In genomic region chr1:108827238-108827637, GRCm38 (mm10) we compare ENCODE assay signal across 12 mouse cellular contexts.
DNase-seq lines count a peak whose midpoint lies in the region; ATAC-seq and TF ChIP-seq lines count a peak whose summit lies in the region.
"Had no signal": no experiment of that assay in that cellular context is flagged by ENCODE, and none has a peak within 500 bp of the region (broad histone marks: within the 10 kb centered on the region; RNA-seq: fewer than 3 reads in every experiment).

No protein-coding gene starts in this region.

- TF ChIP-seq POLR2A in cortical plate, adult 2 months (IDR thresholded peaks at IDR 0.05; ENCODE audit: extremely low read depth, insufficient read depth, low read length): no peak

- H3K27ac ChIP-seq in hindbrain, postnatal 0 days: no peak overlapping the region
- no peak overlapping the region for H3K27ac ChIP-seq in hindbrain, embryonic 13.5 days
- H3K27ac ChIP-seq in cortical plate, adult 2 months (ENCODE audit: insufficient read depth, low read length): no peak overlapping the region
- H3K27ac ChIP-seq: left cerebral cortex, adult 2 months; lung, embryonic 15.5 days had no signal

- peak; percentile 15 for DNase-seq in adrenal gland, postnatal 10 days
- DNase-seq in adrenal gland, postnatal 4 days (ENCODE audit: low spot score in 2 of 2): no peak
- DNase-seq in hindbrain, postnatal 0 days (ENCODE audit: low spot score): peak; percentile 3
- DNase-seq in 3T3-L1 (ENCODE audit: low read depth, low spot score): peak; percentile 5
- no peak for DNase-seq in thymus, adult 18-20 months
- DNase-seq in left cerebral cortex, adult 18-20 months (ENCODE audit: low spot score in 2 of 2): no peak
- DNase-seq: cerebellum, adult 2 months had no signal

- no peak overlapping the region for H3K4me3 ChIP-seq in hindbrain, postnatal 0 days (ENCODE audit: low read length)
- no peak overlapping the region for H3K4me3 ChIP-seq in hindbrain, embryonic 13.5 days
- no peak overlapping the region for H3K4me3 ChIP-seq in cortical plate, adult 2 months (ENCODE audit: insufficient read depth, low read length)
- H3K4me3 ChIP-seq: heart, embryonic 12.5 days; left cerebral cortex, adult 2 months; lung, embryonic 15.5 days had no signal

- H3K27me3 ChIP-seq in hindbrain, postnatal 0 days (ENCODE audit: insufficient read depth, low read length): no peaks in the 10 kb centered on the region
- H3K27me3 ChIP-seq in hindbrain, embryonic 13.5 days: no peaks in the 10 kb centered on the region
- H3K27me3 ChIP-seq: heart, embryonic 12.5 days; lung, embryonic 15.5 days had no signal

- H3K9ac ChIP-seq in hindbrain, postnatal 0 days (replicated peaks; ENCODE audit: low read length): no peak overlapping the region
- H3K9ac ChIP-seq in hindbrain, embryonic 13.5 days: no peak overlapping the region
- H3K9ac ChIP-seq: heart, embryonic 12.5 days; lung, embryonic 15.5 days had no signal

- WGBS in hindbrain, postnatal 0 days: 76% methylated on average over 2 of the region's 2 CpGs
- WGBS in hindbrain, embryonic 13.5 days: 89% methylated on average over 2 of the region's 2 CpGs

- no peak for ATAC-seq in hindbrain, postnatal 0 days
- no peak for ATAC-seq in hindbrain, embryonic 13.5 days (ENCODE audit: low FRiP score)

- no peaks in the 10 kb centered on the region for H3K9me3 ChIP-seq in hindbrain, postnatal 0 days (ENCODE audit: low read length)
- H3K9me3 ChIP-seq in hindbrain, embryonic 13.5 days: no peaks in the 10 kb centered on the region
- H3K9me3 ChIP-seq: heart, embryonic 12.5 days; lung, embryonic 15.5 days had no signal

- no peaks in the 10 kb centered on the region for H3K4me1 ChIP-seq in hindbrain, postnatal 0 days (ENCODE audit: insufficient read depth, low read length)
- H3K4me1 ChIP-seq in hindbrain, embryonic 13.5 days (replicated peaks): no peaks in the 10 kb centered on the region
- H3K4me1 ChIP-seq in cortical plate, adult 2 months (ENCODE audit: control insufficient read depth, insufficient read depth, low read length): no peaks in the 10 kb centered on the region
- H3K4me1 ChIP-seq: heart, embryonic 12.5 days; lung, embryonic 15.5 days had no signal

- H3K4me2 ChIP-seq in hindbrain, postnatal 0 days (ENCODE audit: low read depth, low read length): no peak overlapping the region
- H3K4me2 ChIP-seq in hindbrain, embryonic 13.5 days: no peak overlapping the region
- H3K4me2 ChIP-seq: heart, embryonic 12.5 days; lung, embryonic 15.5 days had no signal

- TF ChIP-seq CTCF in hindbrain, postnatal 0 days (IDR thresholded peaks at IDR 0.05; ENCODE audit: low read depth): peak; percentile 48
- peak; percentile 13; the same call in 1 of the 2 replicates for TF ChIP-seq CTCF in cortical plate, adult 2 months (IDR thresholded peaks at IDR 0.05; ENCODE audit: extremely low read depth, insufficient read depth, low read length)

- no peaks in the 10 kb centered on the region for H3K36me3 ChIP-seq in hindbrain, postnatal 0 days (ENCODE audit: insufficient read depth, low read length)
- H3K36me3 ChIP-seq in hindbrain, embryonic 13.5 days: no peaks in the 10 kb centered on the region
- H3K36me3 ChIP-seq: heart, embryonic 12.5 days; lung, embryonic 15.5 days had no signal

Comparison
In these comparisons a context has a peak if more than half of its experiments do, and no peak if none do; other contexts are left out.
1. DNase-seq: peak in adrenal gland, postnatal 10 days (single experiment), hindbrain, postnatal 0 days (single experiment) and 3T3-L1 (single experiment); none in adrenal gland, postnatal 4 days (0 of 2), thymus, adult 18-20 months (0 of 2) and left cerebral cortex, adult 18-20 months (0 of 2).